Mouse (Mus musculus) kidney, postnatal 0 days (tissue): ENCODE results near the gene Zeb2. TPM values are rescaled to one million over a fixed set of nuclear protein-coding genes. Genes with fewer than 3 reads are reported as not detected.

Experiments used
- ATAC-seq: fragments of 200-750 bp; cut with Nextera tagmentation; replicated peaks from 2 replicates; pipeline ENCODE4 v1.8.0; 2017; ENCODE audit warnings: low read depth, moderate number of reproducible peaks, moderate TSS enrichment, moderate library complexity; ENCODE audit not compliant: low FRiP score
- DNase-seq: peaks from one replicate; pipeline ENCODE4 v3.0.0-alpha.2; 2016; ENCODE audit warnings: low spot score
- H3K27ac ChIP-seq: fragments of 300-500 bp; sonication (generic); 2 replicates; pipeline ENCODE4 v1.5.1; 2014; ENCODE audit warnings: mild to moderate bottlenecking
- H3K27me3 ChIP-seq: fragments of 300-500 bp; sonication (generic); 2 replicates; pipeline ENCODE4 v1.6.1; 2014; ENCODE audit warnings: low read length, mixed read lengths; ENCODE audit not compliant: insufficient read depth
- H3K36me3 ChIP-seq: fragments of 300-500 bp; sonication (generic); 2 replicates; pipeline ENCODE4 v1.6.1; 2014; ENCODE audit warnings: low read length, mixed read lengths; ENCODE audit not compliant: insufficient read depth
- H3K4me1 ChIP-seq: fragments of 300-500 bp; sonication (generic); replicated peaks from 2 replicates; pipeline ENCODE4 v1.6.1; 2014; ENCODE audit warnings: antibody characterized with exemption, low read length, mixed read lengths; ENCODE audit not compliant: insufficient read depth
- H3K4me2 ChIP-seq: fragments of 300-500 bp; sonication (generic); 2 replicates; pipeline ENCODE4 v1.6.1; 2014; ENCODE audit warnings: mild to moderate bottlenecking, low read length, moderate library complexity, mixed read lengths
- H3K4me3 ChIP-seq: fragments of 300-500 bp; sonication (generic); replicated peaks from 2 replicates; pipeline ENCODE4 v1.5.1; 2014; ENCODE audit warnings: low read depth, low read length
- H3K9ac ChIP-seq: fragments of 300-500 bp; sonication (generic); 2 replicates; pipeline ENCODE4 v1.6.1; 2014; ENCODE audit warnings: low read depth, low read length
- H3K9me3 ChIP-seq: fragments of 300-500 bp; sonication (generic); replicated peaks from 2 replicates; pipeline ENCODE4 v1.6.1; 2016; ENCODE audit warnings: low read length, inconsistent platforms, mixed read lengths
- CTCF ChIP-seq: IDR thresholded peaks from 2 replicates; pipeline ENCODE4 v1.5.1; 2016; ENCODE audit warnings: antibody characterized with exemption, low read depth, mild to moderate bottlenecking, moderate library complexity
- WGBS: fragments of 180-500 bp; shearing (Covaris S2); extraction: QIAGEN DNeasy Blood & Tissue Kit; methylation state at CpG from one replicate; pipeline ENCODE4 v1.1.7; 2014; 5-methylcytosine and 5-hydroxymethylcytosine counted together
- polyA plus RNA-seq: library from polyadenylated mRNA; unstranded; fragments of >200 nt; fragmentation: Nextera tagmentation; extraction: Ambion mirVana; gene quantifications from 2 replicates; pipeline ENCODE4 v1.2.1, GENCODE M21; 2015

Zeb2 gene
- polyA plus RNA-seq, 1 experiment from 2014 or later: 31.4 TPM

DNA sequence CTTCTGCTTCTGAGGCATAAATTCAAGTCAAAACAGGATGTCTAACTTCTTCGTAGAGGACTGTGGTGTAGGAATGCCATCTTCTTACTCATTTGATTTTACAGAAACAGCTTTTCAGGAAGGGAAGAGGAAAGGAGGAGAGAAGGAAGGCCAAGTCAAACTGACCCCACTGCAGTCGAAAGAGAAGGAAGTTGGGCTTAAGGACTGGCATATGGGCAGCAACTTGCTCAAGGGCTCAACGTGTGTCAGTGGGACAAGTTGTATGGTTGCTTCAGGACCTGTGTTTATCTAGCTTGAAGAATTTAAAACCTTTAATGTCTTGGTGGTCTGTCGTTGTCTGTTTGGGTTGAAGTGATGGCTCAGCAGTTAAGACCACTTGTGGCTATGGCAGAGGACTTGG lies 67.3 kb downstream of the Zeb2 start:
- DNase-seq (no peak), ATAC-seq (no peak)
- Histone ChIP-seq H3K4me3 (no peak overlapping the region), H3K9me3 (no peaks in the 10 kb centered on the region), H3K27ac (no peak overlapping the region), H3K9ac (no peak overlapping the region), H3K36me3 (no peaks in the 10 kb centered on the region), H3K4me2 (no peak overlapping the region), H3K4me1 (peaks cover 11% of the 10 kb centered on the region), H3K27me3 (no peaks in the 10 kb centered on the region)
- no peak for TF ChIP-seq CTCF
- 70% methylated on average over 4 of the region's 4 CpGs for WGBS

DNA sequence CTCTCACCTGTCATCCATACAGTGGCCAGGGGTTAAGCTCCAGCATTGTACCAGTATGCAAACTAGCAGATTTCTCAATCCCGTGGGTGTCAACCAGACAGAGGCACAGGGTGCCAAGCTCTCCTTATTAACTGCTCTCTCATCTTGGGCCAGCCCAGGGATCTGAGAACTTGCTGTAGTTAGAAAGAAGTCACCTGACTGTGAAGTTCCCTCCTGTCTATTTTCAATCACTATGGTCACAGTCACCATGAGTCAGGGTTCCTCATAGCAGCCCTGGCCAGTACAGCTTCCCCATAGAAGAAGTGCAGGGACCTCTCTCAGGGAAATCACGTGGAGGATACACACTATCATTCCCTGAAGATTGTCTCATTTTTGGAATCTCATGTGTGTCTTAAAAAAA lies 67.9 kb downstream of the Zeb2 start:
- Histone ChIP-seq H3K9me3 (no peaks in the 10 kb centered on the region), H3K4me3 (no peak overlapping the region), H3K4me1 (peaks cover 6% of the 10 kb centered on the region), H3K4me2 (no peak overlapping the region), H3K27me3 (no peaks in the 10 kb centered on the region), H3K36me3 (no peaks in the 10 kb centered on the region), H3K27ac (no peak overlapping the region), H3K9ac (no peak overlapping the region)
- TF ChIP-seq CTCF: no peak
- WGBS: 65% methylated on average over 2 of the region's 2 CpGs
- ATAC-seq (peak; percentile 53; the same call in 1 of the 2 replicates), DNase-seq (no peak)

DNA sequence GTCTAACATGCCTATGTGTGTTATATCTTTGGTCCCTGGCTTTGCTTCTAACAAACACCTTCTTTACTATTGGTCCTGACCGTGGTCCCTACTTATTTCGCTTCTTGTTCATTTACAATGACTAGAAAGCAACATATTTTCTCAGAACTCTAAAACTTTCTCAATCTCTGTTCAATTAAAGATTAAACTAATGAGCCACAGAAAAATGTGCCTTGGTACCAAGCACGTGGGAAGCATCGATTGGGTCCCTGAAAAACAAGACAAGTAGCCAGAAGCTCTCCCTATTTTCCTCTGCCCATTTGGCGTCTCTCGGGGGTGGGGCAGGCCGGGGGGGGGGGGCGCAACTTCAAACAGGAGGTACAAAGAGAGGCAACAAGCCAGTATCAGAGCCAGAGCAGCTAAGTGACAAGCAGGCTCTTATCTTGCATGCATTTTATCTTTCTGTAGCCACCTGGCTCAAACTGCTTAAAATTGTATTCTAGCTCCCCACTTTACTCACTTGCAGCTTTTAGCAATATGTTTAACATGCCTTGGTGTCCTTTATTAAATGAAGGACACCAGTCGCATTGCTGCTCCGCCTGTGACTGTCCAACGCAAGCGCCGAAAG lies 76.4 kb downstream of the Zeb2 start:
- Histone ChIP-seq H3K9ac (no peak overlapping the region), H3K27ac (no peak overlapping the region), H3K4me1 (peaks cover 5% of the 10 kb centered on the region), H3K27me3 (no peaks in the 10 kb centered on the region), H3K9me3 (no peaks in the 10 kb centered on the region), H3K36me3 (no peaks in the 10 kb centered on the region), H3K4me2 (no peak overlapping the region), H3K4me3 (no peak overlapping the region)
- no peak for ATAC-seq
- TF ChIP-seq CTCF: no peak
- WGBS: 59% methylated on average over 13 of the region's 13 CpGs
- no peak for DNase-seq

DNA sequence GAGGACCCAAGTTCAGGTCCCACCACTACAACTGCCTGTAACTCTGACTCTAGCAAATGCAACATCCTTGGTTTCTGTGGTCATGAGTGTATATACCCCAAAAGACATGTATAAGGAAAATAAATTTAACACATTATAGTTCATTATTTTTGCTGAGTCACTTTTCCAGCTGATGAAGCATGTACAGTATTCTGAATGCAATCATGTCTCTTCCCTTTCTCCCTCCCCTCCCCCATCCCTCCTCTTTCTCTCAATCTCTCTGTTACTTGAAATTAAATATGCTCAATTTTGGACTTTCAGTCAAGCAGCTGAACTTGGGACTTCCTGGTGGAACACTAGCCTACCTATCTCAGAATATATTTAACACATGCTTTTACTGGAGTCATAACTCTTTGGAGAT lies 77.7 kb downstream of the Zeb2 start:
- peaks cover 5% of the 10 kb centered on the region; the same call in 1 of the 2 replicates for H3K4me1 ChIP-seq
- no peak overlapping the region for H3K4me3 ChIP-seq
- no peaks in the 10 kb centered on the region for H3K27me3 ChIP-seq
- DNase-seq (no peak), ATAC-seq (no peak)
- H3K4me2 ChIP-seq: no peak overlapping the region
- no peaks in the 10 kb centered on the region for H3K36me3 ChIP-seq
- no peak overlapping the region for H3K9ac ChIP-seq
- H3K27ac ChIP-seq: no peak overlapping the region
- no peaks in the 10 kb centered on the region for H3K9me3 ChIP-seq
- TF ChIP-seq CTCF: no peak

DNA sequence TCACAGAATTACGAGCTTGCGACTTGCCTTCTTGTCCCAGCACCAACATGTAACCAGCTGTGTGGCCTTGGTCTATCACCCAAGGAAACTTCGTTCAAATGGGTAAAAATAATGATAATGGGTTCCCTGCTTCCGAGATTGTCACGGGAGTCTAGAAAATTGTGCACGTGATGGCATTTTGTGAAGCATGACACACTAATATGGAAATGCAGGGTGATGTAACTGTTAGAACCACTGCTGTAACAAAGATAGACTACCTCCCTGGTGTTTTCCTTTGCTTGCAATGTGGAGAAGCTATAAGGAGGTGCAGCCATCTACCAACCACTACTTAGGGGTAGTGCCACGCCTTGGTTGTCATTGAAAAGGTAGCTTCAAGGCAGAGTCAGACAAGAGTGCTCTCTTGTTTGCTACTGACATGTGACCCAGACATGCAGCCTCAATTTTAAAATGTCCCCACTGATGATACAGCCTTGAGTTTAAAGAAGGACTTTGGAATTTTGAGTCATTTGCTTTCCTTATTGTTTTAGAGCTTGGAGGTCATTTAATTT lies 89.0 kb downstream of the Zeb2 start:
- no peak for TF ChIP-seq CTCF
- Histone ChIP-seq H3K4me1 (no peaks in the 10 kb centered on the region), H3K9me3 (no peaks in the 10 kb centered on the region), H3K27me3 (no peaks in the 10 kb centered on the region), H3K9ac (no peak overlapping the region), H3K4me3 (no peak overlapping the region), H3K27ac (no peak overlapping the region), H3K4me2 (no peak overlapping the region), H3K36me3 (no peaks in the 10 kb centered on the region)
- 89% methylated on average over 7 of the region's 7 CpGs for WGBS
- ATAC-seq (no peak), DNase-seq (no peak)

DNA sequence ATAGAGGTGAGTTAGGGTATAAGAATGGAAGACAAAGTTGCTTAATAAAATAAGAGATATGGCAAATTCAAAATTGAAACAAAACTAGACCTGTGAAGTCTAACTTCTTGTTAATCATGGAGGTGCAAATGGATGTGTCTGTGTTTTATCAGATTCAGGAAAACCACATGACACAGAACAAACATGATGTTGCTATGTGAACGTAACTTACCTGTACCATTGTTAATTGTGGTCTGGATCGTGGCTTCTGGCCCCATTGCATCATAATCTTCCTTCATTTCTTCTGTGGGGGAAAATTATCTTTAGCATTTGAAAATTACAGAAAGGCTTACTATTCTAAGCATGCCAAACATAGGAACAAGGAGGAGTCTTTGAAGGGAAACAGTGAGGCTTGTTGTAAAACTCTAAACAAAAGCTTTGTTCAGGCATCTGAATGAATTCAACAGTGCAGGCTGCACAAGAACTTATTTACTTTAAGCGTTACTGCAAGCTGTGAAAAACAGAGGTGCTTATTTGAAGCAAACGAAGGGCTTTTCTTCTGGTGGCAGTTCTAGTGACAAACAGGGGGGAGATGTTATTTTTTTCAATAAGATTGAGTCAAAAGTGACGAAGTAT lies 99.9 kb downstream of the Zeb2 start:
- TF ChIP-seq CTCF: no peak
- Histone ChIP-seq H3K36me3 (0 out of 2 replicates have a peak, but pooled peaks cover 8% of the 10 kb centered on the region), H3K27me3 (no peaks in the 10 kb centered on the region), H3K4me2 (no peak overlapping the region), H3K4me1 (peaks cover 5% of the 10 kb centered on the region; the same call in 1 of the 2 replicates), H3K4me3 (no peak overlapping the region), H3K27ac (no peak overlapping the region), H3K9me3 (no peaks in the 10 kb centered on the region), H3K9ac (no peak overlapping the region)
- DNase-seq (no peak), ATAC-seq (no peak)
- 86% methylated on average over 5 of the region's 5 CpGs for WGBS
